Mouse (Mus musculus): Measurements from ENCODE around the gene Tbc1d16.

DNA sequence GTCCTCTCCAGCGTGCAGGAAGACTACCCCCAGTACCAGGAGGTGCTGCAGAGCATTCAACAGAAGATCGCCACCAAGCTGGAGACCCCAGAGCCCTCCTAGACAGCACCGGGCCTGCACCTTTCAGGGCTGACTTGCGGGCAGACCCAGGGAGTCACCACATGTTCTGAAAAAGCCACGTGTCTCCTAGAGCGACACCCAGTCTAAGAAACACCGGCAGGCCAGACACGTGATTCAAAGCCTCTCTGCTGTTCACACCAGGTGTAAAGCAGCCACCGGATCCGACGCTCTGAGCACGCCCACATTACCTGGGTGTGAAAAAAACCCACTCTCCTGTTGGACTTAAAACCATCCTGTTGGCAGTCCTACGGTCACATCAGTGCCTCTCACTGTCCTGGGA, 36.1 kb upstream of the Tbc1d16 start:
- TF ChIP-seq POLR2A (IDR thresholded peaks at IDR 0.05; ENCODE audit: borderline replicate concordance, low read depth, low read length) (no peak), CTCF (IDR thresholded peaks at IDR 0.05; ENCODE audit: low read depth, low read length) (no peak)

Measured in bone marrow macrophage, adult 2 months (primary cell).